Mouse (Mus musculus): ENCODE data around the gene Rnls.

GRCm38 (mm10) chr19:33366661-33367060, 25.4 kb downstream of the Rnls start:
- no peak for TF ChIP-seq POLR2A (IDR thresholded peaks at IDR 0.05; ENCODE audit: control insufficient read depth, low read depth, low read length)
- TF ChIP-seq CTCF (IDR thresholded peaks at IDR 0.05; ENCODE audit: control insufficient read depth, insufficient read depth, insufficient replicate concordance, low read depth, low read length): peak; percentile 70; the same call in 1 of the 2 replicates

All from testis, adult 2 months (tissue).